Mouse (Mus musculus): ENCODE measurements around the gene BC030870. TPM values are rescaled to one million over a fixed set of nuclear protein-coding genes. Genes with fewer than 3 reads are reported as not detected.
"Not testable (repeated sequence)": the region's sequence is repeated elsewhere in the genome, so short reads cannot be mapped to it uniquely, and the experiment has no call there.

Gene BC030870
- polyA plus RNA-seq (2016; fragmentation: Nextera tagmentation; extraction: Ambion mirVana): not detected in 2 replicates

DNA sequence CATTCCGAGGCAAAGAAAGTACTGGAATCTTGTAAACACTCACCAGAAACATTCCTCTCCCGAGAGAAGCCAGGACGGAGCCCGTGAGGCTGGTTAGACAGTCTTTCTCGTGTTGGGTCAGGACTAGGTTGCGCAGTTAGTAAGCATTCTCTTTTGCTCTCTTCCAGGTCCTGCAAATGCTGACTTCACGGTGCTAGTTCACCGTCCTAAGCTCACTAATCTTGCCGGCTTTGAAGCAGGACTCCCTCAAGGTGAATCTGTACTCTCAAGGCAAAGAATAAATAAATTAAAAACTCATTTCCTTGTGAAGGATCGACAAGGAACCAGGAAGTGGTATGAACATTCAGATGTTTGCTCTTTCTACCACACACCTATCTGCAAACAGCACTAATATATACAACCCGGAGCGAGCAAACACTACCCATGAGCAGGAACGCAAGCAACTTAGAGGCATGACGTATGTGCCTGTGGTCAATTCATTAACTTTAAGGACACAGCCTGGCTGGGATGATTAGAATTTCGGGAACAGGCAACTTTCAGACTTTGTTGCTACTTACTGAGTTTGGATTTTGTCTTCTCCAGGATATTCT, at the start of gene BC030870:
BC030870 (minus strand) TSS at position 365 of the 590 bp plus-strand sequence.
- ATAC-seq (ENCODE audit: low FRiP score, low read depth): no peak
- WGBS: 85% methylated on average over 15 of the region's 15 CpGs

GRCm38 (mm10) chr8:65174746-65175476, 45.5 kb upstream of the BC030870 start:
- H3K9me3 ChIP-seq: no peaks in the 10 kb centered on the region
- WGBS: 78% methylated on average over 3 of the region's 3 CpGs

More for the DNA sequence above, at the start of gene BC030870:
- Histone ChIP-seq H3K27ac (replicated peaks) (no peak within 1 kb of the TSS), H3K9ac (replicated peaks) (no peak within 1 kb of the TSS), H3K4me1 (no peaks in the 10 kb centered on the region), H3K4me2 (replicated peaks) (no peak within 1 kb of the TSS), H3K9me3 (no peaks in the 10 kb centered on the region), H3K36me3 (no peaks in the 10 kb centered on the region), H3K27me3 (no peaks in the 10 kb centered on the region), H3K4me3 (no peak within 1 kb of the TSS)

DNA sequence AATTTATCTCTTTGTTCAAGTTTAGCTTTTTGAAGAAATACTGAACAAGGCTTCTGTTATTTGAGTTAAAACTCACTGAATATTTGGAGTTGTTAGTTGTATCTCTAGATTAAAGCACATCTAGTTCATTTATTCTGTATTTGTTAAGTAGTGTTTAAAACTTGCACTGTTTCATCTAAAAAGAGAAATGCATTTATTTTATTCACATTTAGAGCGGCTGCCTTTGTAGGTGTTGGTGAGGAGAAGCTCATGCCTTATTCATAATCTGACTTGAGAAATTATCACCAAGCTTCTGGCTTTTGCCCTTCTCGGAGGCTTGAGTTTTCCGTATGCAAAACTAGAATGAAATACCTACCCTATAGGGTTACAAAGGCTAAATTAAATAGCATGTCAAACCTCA, 39.8 kb upstream of the BC030870 start:
- Histone ChIP-seq H3K36me3 (no peaks in the 10 kb centered on the region), H3K4me2 (replicated peaks) (no peak overlapping the region), H3K9ac (replicated peaks) (no peak overlapping the region), H3K4me1 (no peaks in the 10 kb centered on the region), H3K27me3 (no peaks in the 10 kb centered on the region), H3K9me3 (no peaks in the 10 kb centered on the region), H3K27ac (replicated peaks) (no peak overlapping the region), H3K4me3 (no peak overlapping the region)
- 88% methylated on average over 3 of the region's 3 CpGs for WGBS
- ATAC-seq (ENCODE audit: low FRiP score, low read depth): no peak

More at GRCm38 (mm10) chr8:65174746-65175476, 45.5 kb upstream of the BC030870 start:
- Histone ChIP-seq H3K9ac (replicated peaks) (no peak overlapping the region), H3K4me2 (replicated peaks) (no peak overlapping the region), H3K27ac (replicated peaks) (no peak overlapping the region), H3K27me3 (no peaks in the 10 kb centered on the region), H3K4me3 (no peak overlapping the region), H3K36me3 (no peaks in the 10 kb centered on the region), H3K4me1 (no peaks in the 10 kb centered on the region)
- no peak for ATAC-seq (ENCODE audit: low FRiP score, low read depth)

GRCm38 (mm10) chr8:65160676-65161075, 31.3 kb upstream of the BC030870 start:
- H3K9me3 ChIP-seq; H3K4me3 ChIP-seq; H3K27ac ChIP-seq (replicated peaks); H3K4me2 ChIP-seq (replicated peaks); H3K27me3 ChIP-seq; H3K4me1 ChIP-seq; H3K36me3 ChIP-seq; ATAC-seq (ENCODE audit: low FRiP score, low read depth); H3K9ac ChIP-seq (replicated peaks): not testable (repeated sequence)
- 67% methylated on average over 1 of the region's 1 CpGs for WGBS

GRCm38 (mm10) chr8:65159096-65159748, 29.9 kb upstream of the BC030870 start:
- Histone ChIP-seq H3K36me3 (no peaks in the 10 kb centered on the region), H3K4me1 (no peaks in the 10 kb centered on the region), H3K9ac (replicated peaks) (no peak overlapping the region), H3K9me3 (no peaks in the 10 kb centered on the region), H3K4me2 (replicated peaks) (no peak overlapping the region), H3K4me3 (no peak overlapping the region), H3K27me3 (no peaks in the 10 kb centered on the region), H3K27ac (replicated peaks) (no peak overlapping the region)
- WGBS: 67% methylated on average over 14 of the region's 14 CpGs
- no peak for ATAC-seq (ENCODE audit: low FRiP score, low read depth)

DNA sequence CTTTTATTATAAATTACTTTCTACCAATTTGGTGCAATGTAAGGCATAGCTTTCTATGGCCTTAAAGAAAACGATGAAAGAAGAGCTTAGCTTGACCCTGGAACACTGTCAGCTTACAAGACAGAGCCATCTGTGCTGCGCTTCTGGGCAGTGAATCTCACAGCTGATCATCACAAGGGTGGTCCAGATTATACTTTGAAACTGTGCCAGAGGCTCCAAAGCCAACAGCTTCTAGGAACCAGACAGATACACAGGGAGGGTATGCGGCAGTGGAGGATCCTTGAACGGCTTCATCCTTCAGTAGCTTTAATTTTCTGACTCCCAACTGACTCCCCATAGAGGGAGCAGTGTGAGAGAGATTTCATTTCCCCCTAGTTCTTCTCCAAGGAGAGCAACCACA, 28.5 kb upstream of the BC030870 start:
- no peaks in the 10 kb centered on the region for H3K4me1 ChIP-seq
- no peak overlapping the region for H3K4me2 ChIP-seq (replicated peaks)
- H3K9ac ChIP-seq (replicated peaks): no peak overlapping the region
- H3K27ac ChIP-seq (replicated peaks): no peak overlapping the region
- H3K4me3 ChIP-seq: no peak overlapping the region
- no peaks in the 10 kb centered on the region for H3K9me3 ChIP-seq
- WGBS: 82% methylated on average over 4 of the region's 4 CpGs
- no peaks in the 10 kb centered on the region for H3K27me3 ChIP-seq
- no peak for ATAC-seq (ENCODE audit: low FRiP score, low read depth)
- H3K36me3 ChIP-seq: no peaks in the 10 kb centered on the region

DNA sequence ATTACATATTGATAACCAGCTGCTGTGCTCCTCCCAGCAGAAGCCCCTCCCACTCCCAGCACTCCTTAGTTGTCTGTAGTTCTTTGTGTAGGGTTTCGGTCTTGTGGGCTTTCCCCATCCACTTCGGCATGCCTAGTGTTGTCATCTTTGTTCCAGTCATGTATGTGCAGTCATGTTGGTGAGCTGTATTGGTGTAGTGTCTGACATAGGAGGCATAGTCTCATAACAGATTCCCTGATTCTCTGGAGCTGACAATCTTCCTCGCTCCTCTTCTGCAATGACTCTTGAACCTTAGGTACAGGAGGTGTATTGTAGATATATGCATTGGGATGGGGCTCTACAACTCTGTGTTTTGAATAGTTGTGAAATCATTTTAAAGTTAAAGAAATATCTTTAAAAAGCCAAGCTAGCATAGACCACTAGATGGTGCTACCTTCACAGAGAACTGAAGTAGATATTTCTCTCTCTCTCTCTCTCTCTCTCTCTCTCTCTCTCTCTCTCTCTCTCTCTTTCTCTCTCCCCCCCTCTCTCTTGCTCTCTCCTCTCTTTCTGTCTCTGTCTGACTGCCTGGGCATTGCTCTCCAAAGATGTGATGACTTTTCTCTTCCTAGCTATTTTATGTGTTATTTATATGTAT, 9.6 kb upstream of the BC030870 start:
- H3K4me1 ChIP-seq: no peaks in the 10 kb centered on the region
- H3K27ac ChIP-seq (replicated peaks): no peak overlapping the region
- no peaks in the 10 kb centered on the region for H3K9me3 ChIP-seq
- H3K36me3 ChIP-seq: no peaks in the 10 kb centered on the region
- no peaks in the 10 kb centered on the region for H3K27me3 ChIP-seq
- no peak overlapping the region for H3K4me3 ChIP-seq
- H3K4me2 ChIP-seq (replicated peaks): no peak overlapping the region
- H3K9ac ChIP-seq (replicated peaks): no peak overlapping the region
- 85% methylated on average over 3 of the region's 3 CpGs for WGBS
- ATAC-seq (ENCODE audit: low FRiP score, low read depth): no peak

DNA sequence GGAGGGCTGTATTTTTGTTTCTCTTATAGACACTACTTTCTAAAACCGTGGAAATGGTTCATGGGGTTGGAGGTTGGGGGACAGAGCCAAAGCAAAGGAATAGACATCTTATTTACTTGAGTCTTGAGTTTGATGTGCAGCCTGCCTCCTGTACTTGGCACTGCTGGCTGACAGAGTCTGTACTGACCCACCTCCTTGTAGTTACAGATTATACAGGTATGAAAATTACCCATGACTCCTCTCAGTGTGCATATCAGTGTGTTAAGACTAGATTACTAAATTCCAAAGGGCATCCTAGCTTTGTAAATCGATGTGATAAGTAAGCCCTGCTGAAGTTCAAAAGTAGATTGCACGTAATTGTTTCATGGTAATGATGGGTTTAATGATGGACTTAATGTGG, 2.9 kb downstream of the BC030870 start:
- Histone ChIP-seq H3K9ac (replicated peaks) (no peak overlapping the region), H3K27me3 (no peaks in the 10 kb centered on the region), H3K27ac (replicated peaks) (no peak overlapping the region), H3K4me1 (no peaks in the 10 kb centered on the region), H3K36me3 (no peaks in the 10 kb centered on the region), H3K4me3 (no peak overlapping the region), H3K4me2 (replicated peaks) (no peak overlapping the region), H3K9me3 (no peaks in the 10 kb centered on the region)
- ATAC-seq (ENCODE audit: low FRiP score, low read depth): no peak
- whole genome bisulfite sequencing: 75% methylated on average over 3 of the region's 3 CpGs

DNA sequence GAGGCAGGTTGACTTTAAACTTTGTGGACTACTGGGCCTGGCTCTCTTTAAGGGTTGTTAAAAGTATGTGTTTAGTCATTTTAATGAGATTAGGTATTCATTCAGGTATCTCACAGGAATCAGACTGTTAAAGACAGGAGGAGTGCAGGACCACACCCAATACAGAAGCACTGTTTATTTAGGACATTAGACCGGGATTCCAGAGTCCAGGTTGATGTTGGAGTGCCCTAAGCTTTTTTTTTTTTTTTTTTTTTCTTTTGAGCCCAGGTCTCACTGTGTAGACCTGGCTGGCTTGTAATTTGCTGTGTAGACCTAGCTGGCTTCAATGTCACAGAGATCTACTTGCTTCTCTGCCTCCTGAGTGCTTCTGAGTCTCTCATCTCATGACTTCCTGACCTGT, 3.3 kb downstream of the BC030870 start:
- Histone ChIP-seq H3K4me2 (replicated peaks) (no peak overlapping the region), H3K27ac (replicated peaks) (no peak overlapping the region), H3K27me3 (no peaks in the 10 kb centered on the region), H3K4me1 (no peaks in the 10 kb centered on the region), H3K9me3 (no peaks in the 10 kb centered on the region), H3K4me3 (no peak overlapping the region), H3K9ac (replicated peaks) (no peak overlapping the region), H3K36me3 (no peaks in the 10 kb centered on the region)
- no peak for ATAC-seq (ENCODE audit: low FRiP score, low read depth)
- WGBS: 81% methylated on average over 1 of the region's 1 CpGs

DNA sequence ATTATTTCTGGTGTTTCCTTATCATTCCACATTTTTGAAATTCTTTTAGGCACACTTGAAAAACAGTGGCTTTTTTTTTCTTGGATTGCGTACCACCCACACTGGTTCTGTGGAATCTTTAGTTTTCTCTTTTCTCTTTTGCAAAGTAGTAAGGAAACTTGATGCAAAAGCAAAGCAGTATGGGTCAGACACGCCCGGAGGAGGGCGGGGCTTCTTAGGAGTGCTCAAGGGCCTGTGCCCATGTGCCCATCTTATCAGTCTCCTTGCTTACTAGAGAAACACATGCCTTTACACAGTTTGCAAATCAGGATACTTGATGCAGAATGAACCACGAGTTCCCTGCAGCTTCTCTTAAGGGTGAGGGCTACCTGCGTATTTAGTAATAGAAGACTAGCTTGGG, 17.3 kb downstream of the BC030870 start:
- ATAC-seq (ENCODE audit: low FRiP score, low read depth): no peak
- no peak overlapping the region for H3K4me2 ChIP-seq (replicated peaks)
- H3K9me3 ChIP-seq: no peaks in the 10 kb centered on the region
- no peak overlapping the region for H3K4me3 ChIP-seq
- 85% methylated on average over 6 of the region's 6 CpGs for WGBS
- H3K27me3 ChIP-seq: no peaks in the 10 kb centered on the region
- no peak overlapping the region for H3K27ac ChIP-seq (replicated peaks)
- H3K9ac ChIP-seq (replicated peaks): no peak overlapping the region
- H3K36me3 ChIP-seq: no peaks in the 10 kb centered on the region
- no peaks in the 10 kb centered on the region for H3K4me1 ChIP-seq

DNA sequence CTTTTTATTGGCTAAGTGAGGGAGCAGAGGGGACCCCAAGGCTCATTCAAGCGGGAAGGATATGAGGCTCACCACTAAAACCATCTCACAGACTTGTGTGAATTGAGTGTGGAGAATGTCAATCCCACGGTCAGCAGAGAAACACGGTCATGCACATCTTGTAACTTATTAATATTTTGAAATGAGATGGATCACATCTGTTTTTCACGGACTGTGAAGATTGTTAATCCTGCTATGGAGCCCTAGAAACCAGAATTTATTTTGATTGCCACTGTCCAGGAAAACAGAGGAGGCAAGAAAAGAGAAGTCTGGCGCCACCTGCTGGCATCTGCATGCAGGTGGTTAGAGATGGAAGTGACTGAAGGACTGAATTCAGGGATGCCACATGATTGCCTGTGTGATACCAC, 19.1 kb downstream of the BC030870 start:
- peak; percentile 86 for ATAC-seq (ENCODE audit: low FRiP score, low read depth)
- whole genome bisulfite sequencing: 39% methylated on average over 5 of the region's 5 CpGs
- H3K27ac ChIP-seq (replicated peaks): no peak overlapping the region

GRCm38 (mm10) chr8:65108936-65109335, 20.4 kb downstream of the BC030870 start:
- Histone ChIP-seq H3K27ac (replicated peaks) (no peak overlapping the region), H3K4me2 (replicated peaks) (no peak overlapping the region), H3K4me3 (no peak overlapping the region), H3K36me3 (no peaks in the 10 kb centered on the region), H3K27me3 (no peaks in the 10 kb centered on the region), H3K4me1 (no peaks in the 10 kb centered on the region), H3K9me3 (no peaks in the 10 kb centered on the region), H3K9ac (replicated peaks) (no peak overlapping the region)
- no peak for ATAC-seq (ENCODE audit: low FRiP score, low read depth)
- WGBS: 87% methylated on average over 6 of the region's 6 CpGs

More for the DNA sequence above, 19.1 kb downstream of the BC030870 start:
- Histone ChIP-seq H3K4me1 (no peaks in the 10 kb centered on the region), H3K27me3 (no peaks in the 10 kb centered on the region), H3K9me3 (no peaks in the 10 kb centered on the region), H3K4me2 (replicated peaks) (no peak overlapping the region), H3K36me3 (no peaks in the 10 kb centered on the region), H3K4me3 (no peak overlapping the region), H3K9ac (replicated peaks) (no peak overlapping the region)

All from midbrain, embryonic 12.5 days (tissue).